Mouse (Mus musculus) myocyte (in vitro differentiated cells): ENCODE measurements at regions not wholly inside any gene's neighbourhood (a gene's known extent, or its start where the extent isn't known, plus 50 kb on each side); places are given as distances from the start of the nearest gene placed in this dataset.

Source experiments
- MYOG ChIP-seq, 3 experiments: IDR thresholded peaks; one replicate each; pipeline ENCODE4 v1.6.1; 2011; ENCODE audit warnings: control low read depth in 2 of 3, low read depth in 2 of 3, mild to moderate bottlenecking in 2 of 3; ENCODE audit not compliant: insufficient read length in 2 of 3, control insufficient read depth in 1 of 3, insufficient read depth in 1 of 3
- POLR2A ChIP-seq: IDR thresholded peaks from one replicate; pipeline ENCODE4 v1.6.1; 2011; ENCODE audit warnings: low read depth, mild to moderate bottlenecking, control low read depth, moderate library complexity; ENCODE audit not compliant: insufficient read length

GRCm38 (mm10) chr14:104297316-104298311 lies 170.2 kb downstream of the Pou4f1 start:
- TF ChIP-seq POLR2A: no peak
- no peak for TF ChIP-seq MYOG (IDR thresholded peaks at IDR 0.05; ENCODE audit: control insufficient read depth in 1 of 3, insufficient read depth in 1 of 3, insufficient read length in 2 of 3, low read depth in 2 of 3)
